Mouse (Mus musculus) kidney, adult 2 months (tissue): ENCODE data around the gene Ercc2. TPM values are rescaled to one million over a fixed set of nuclear protein-coding genes. Genes with fewer than 3 reads are reported as not detected.

Source experiments
- DNase-seq: peaks from one replicate; pipeline ENCODE4 v3.0.0; 2021
- H3K27ac ChIP-seq: fragments of 200-500 bp; 2 replicates; pipeline ENCODE4 v1.5.1; 2012; ENCODE audit warnings: low read depth, low read length, control low read depth, inconsistent platforms; ENCODE audit not compliant: insufficient read depth
- H3K27me3 ChIP-seq: fragments of 200-500 bp; replicated peaks from 2 replicates; pipeline ENCODE4 v1.6.1; 2012; ENCODE audit warnings: mild to moderate bottlenecking, moderate library complexity, low read length, inconsistent platforms; ENCODE audit not compliant: control insufficient read depth, insufficient read depth
- H3K36me3 ChIP-seq: fragments of 200-500 bp; 2 replicates; pipeline ENCODE4 v1.6.1; 2012; ENCODE audit warnings: mild to moderate bottlenecking, moderate library complexity, low read length, inconsistent platforms; ENCODE audit not compliant: control insufficient read depth, insufficient read depth
- H3K4me1 ChIP-seq: fragments of 200-500 bp; 2 replicates; pipeline ENCODE4 v1.6.1; 2011; ENCODE audit warnings: low read length; ENCODE audit not compliant: control insufficient read depth, insufficient read depth
- H3K4me3 ChIP-seq: fragments of 200-500 bp; 2 replicates; pipeline ENCODE4 v1.5.1; 2011; ENCODE audit warnings: mild to moderate bottlenecking, low read depth, low read length, control low read depth; ENCODE audit not compliant: insufficient read depth
- CTCF ChIP-seq: fragments of 200-500 bp; conservative IDR thresholded peaks from 2 replicates; pipeline ENCODE4 v1.5.1; 2011; ENCODE audit warnings: low read depth, mild to moderate bottlenecking, control low read depth, low read length, moderate library complexity, mixed read lengths; ENCODE audit not compliant: insufficient read depth, insufficient read length
- POLR2A ChIP-seq: fragments of 200-500 bp; IDR thresholded peaks from one replicate; pipeline ENCODE4 v1.6.1; 2011; ENCODE audit warnings: low read depth, low read length, control low read depth
- WGBS: fragments of 180-500 bp; shearing (Covaris S2); methylation state at CpG from one replicate; pipeline ENCODE4 v1.1.7; 2018; 5-methylcytosine and 5-hydroxymethylcytosine counted together
- polyA plus RNA-seq: library from polyadenylated mRNA; depleted of rRNA; stranded (reverse); fragments of >200 nt; gene quantifications from 2 replicates; pipeline ENCODE4 v1.2.3, GENCODE M21; 2012

Gene Ercc2
- polyA plus RNA-seq, 1 experiment: 32.4 TPM

- no peak overlapping the region for H3K4me3 ChIP-seq
- no peak for DNase-seq
- TF ChIP-seq CTCF: no peak
- TF ChIP-seq POLR2A: no peak
- no peaks in the 10 kb centered on the region for H3K36me3 ChIP-seq
- 90% methylated on average over 8 of the region's 8 CpGs for WGBS
- H3K4me1 ChIP-seq: no peaks in the 10 kb centered on the region
- H3K27me3 ChIP-seq: no peaks in the 10 kb centered on the region
- H3K27ac ChIP-seq: no peak overlapping the region
Observed at GRCm38 (mm10) chr7:19394484-19394883, 12.7 kb downstream of the Ercc2 start.

DNA sequence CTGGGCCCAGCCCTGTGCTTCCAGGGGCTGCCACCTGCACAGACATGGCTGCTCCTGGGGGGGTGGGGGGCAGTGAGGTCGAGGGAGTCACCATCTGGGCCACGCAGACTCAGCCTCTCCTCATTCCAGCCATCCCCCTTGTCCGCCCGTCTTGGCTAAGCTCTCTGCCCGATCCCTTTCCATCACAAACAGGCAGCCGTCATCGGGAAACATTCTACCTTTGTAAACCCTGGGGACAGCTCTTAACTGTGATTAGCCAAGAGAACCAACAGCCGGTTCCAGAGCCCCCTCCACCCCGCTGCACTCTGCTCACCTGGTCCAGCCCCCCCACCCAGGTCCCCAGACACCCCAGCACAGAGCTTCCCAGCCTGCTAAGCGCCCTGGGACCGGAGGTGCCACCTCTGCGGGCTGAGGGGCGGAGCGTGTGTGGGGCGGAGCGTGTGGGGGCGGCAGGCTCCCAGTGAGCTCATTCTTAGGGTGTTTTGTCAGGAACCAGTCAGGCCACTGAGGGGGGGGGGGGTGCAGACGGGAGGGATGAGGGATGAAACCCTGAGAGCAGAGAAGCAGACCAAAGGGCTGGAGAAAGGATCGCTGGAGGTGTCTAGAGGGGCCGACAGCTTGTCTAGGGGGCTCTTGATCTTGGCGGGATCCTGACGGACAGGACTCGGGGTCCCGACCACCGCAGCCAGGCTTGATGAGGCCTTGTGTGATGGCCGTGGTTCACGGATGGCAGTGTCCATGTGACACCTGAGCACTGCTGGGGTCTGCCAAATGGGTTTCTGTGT lies 17.9 kb downstream of the Ercc2 start:
- Histone ChIP-seq H3K4me3 (peak overlapping the region; percentile 9; the same call in 1 of the 2 replicates), H3K4me1 (no peaks in the 10 kb centered on the region), H3K36me3 (no peaks in the 10 kb centered on the region), H3K27me3 (no peaks in the 10 kb centered on the region), H3K27ac (no peak overlapping the region)
- DNase-seq: peak; percentile 59
- 3% methylated on average over 26 of the region's 27 CpGs for WGBS
- TF ChIP-seq CTCF (no peak), POLR2A (no peak)

DNA sequence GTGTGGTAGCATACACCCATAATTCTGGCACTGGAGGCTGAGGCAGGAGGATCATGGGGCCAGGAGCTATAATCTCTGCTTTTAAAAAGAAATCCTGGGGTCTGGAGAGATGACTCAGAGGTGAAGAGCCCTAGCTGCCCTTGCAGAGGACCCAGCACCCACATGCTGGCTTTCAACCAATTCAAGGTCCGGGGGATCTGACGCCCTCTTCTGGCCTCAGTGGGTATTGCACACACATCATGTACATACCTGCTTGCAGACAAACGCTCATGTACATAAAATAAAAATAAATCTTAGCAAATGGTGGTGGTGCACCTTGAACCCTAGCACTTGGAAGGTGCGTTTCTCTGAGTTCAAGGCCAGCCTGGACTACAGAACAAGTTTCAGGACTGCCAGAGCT lies 19.1 kb downstream of the Ercc2 start:
- Histone ChIP-seq H3K27me3 (no peaks in the 10 kb centered on the region), H3K36me3 (no peaks in the 10 kb centered on the region), H3K27ac (no peak overlapping the region), H3K4me1 (no peaks in the 10 kb centered on the region), H3K4me3 (no peak overlapping the region)
- no peak for DNase-seq
- no peak for TF ChIP-seq CTCF
- TF ChIP-seq POLR2A: no peak
- 89% methylated on average over 4 of the region's 4 CpGs for WGBS

GRCm38 (mm10) chr7:19402535-19403112 lies 20.8 kb downstream of the Ercc2 start:
- WGBS: 82% methylated on average over 9 of the region's 9 CpGs
- no peaks in the 10 kb centered on the region for H3K36me3 ChIP-seq
- no peak overlapping the region for H3K4me3 ChIP-seq
- no peak overlapping the region for H3K27ac ChIP-seq
- TF ChIP-seq POLR2A: no peak
- no peak for TF ChIP-seq CTCF
- H3K4me1 ChIP-seq: no peaks in the 10 kb centered on the region
- no peak for DNase-seq
- no peaks in the 10 kb centered on the region for H3K27me3 ChIP-seq

DNA sequence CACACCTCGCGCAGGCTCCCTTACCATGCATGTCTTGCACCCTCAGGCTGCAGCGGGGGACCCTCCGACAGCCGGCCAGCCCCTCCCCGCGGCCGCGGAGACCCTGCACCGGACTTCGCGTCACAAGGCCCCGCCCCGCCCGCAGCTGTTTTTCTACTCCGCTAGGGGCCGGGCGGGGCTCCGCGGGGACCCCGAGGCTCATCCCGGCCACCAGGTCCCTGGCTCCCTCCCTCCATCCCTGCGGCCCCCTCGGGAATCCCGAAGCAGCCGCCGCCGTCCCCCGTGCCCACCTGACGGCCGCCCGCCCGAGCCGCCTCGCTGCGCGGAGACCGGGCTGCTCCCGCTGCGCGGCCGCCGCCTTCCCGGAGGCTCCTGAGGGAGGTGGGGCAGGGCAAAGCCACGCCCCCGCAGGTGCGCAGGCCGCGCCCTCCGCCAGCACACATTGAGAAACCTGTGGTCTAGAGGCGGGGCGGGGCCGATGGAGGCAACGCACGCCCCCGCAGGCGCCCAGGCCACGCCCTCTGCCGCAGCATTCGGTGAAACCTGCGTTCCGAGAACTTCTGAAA lies 22.0 kb downstream of the Ercc2 start, which contains the start of gene Klc3:
TSS of gene Klc3 (minus strand) at position 374 of the 566 bp plus-strand sequence.
- Histone ChIP-seq H3K27ac (no peak within 1 kb of the TSS), H3K4me3 (peak within 1 kb of the TSS; percentile 50), H3K4me1 (no peaks in the 10 kb centered on the region), H3K27me3 (no peaks in the 10 kb centered on the region), H3K36me3 (no peaks in the 10 kb centered on the region)
- peak; percentile 89 for DNase-seq
- WGBS: under 1% methylated on average over 62 of the region's 62 CpGs
- TF ChIP-seq POLR2A: no peak
- no peak for TF ChIP-seq CTCF

- H3K4me1 ChIP-seq: no peaks in the 10 kb centered on the region
- no peak within 1 kb of the TSS for H3K27ac ChIP-seq
- peak within 1 kb of the TSS; percentile 50 for H3K4me3 ChIP-seq
- DNase-seq: no peak
- H3K27me3 ChIP-seq: no peaks in the 10 kb centered on the region
- 52% methylated on average over 7 of the region's 7 CpGs for WGBS
- TF ChIP-seq POLR2A (no peak), CTCF (no peak)
- no peaks in the 10 kb centered on the region for H3K36me3 ChIP-seq
Observed at GRCm38 (mm10) chr7:19404476-19404875, 22.7 kb downstream of the Ercc2 start, which contains the start of gene Ckm. Gene Ckm (plus strand): TSS chr7:19404776.

DNA sequence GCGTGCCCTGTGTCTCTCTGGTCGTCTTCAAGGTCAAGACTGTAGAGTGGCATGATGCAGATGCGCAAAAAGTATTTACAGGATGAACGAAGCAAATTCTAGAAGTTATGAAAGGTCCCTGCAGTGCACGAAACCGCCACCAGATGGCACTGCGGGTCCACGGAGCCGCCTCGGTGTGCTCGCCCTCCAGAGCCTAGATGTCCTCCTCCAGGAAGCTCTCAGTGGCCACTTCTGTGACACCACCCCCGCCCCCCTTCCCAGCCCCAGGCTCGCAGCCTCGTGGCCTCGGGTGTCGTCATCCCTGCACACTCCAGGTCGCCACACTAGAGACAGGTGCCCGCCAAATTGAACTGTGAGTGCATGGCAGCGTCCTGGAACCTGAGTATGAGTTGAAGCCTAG lies 23.6 kb downstream of the Ercc2 start:
- no peaks in the 10 kb centered on the region for H3K27me3 ChIP-seq
- no peaks in the 10 kb centered on the region for H3K4me1 ChIP-seq
- TF ChIP-seq CTCF (peak; percentile 97), POLR2A (no peak)
- peak; percentile 83 for DNase-seq
- no peak overlapping the region for H3K27ac ChIP-seq
- H3K4me3 ChIP-seq: no peak overlapping the region
- no peaks in the 10 kb centered on the region for H3K36me3 ChIP-seq
- 3% methylated on average over 18 of the region's 19 CpGs for WGBS
